ENCODE assay signal across 17 mouse cellular contexts in genomic region chr6:143474396-143474795, GRCm38 (mm10).
"Had no signal": no experiment of that assay in that cellular context is flagged by ENCODE, and none has a peak within 500 bp of the region (broad histone marks: within the 10 kb centered on the region; RNA-seq: fewer than 3 reads in every experiment).

No protein-coding gene starts in this region.

- H3K4me1 ChIP-seq: neural tube, embryonic 12.5 days; neural tube, embryonic 13.5 days; neural tube, embryonic 15.5 days; stomach, embryonic 15.5 days had no signal

- DNase-seq: retina, postnatal 1 day; right cerebral cortex, adult 18-20 months; right cerebral cortex, postnatal 14 days; right cerebral cortex, postnatal 25 days; right cerebral cortex, postnatal 4 days; spleen, adult 18-20 months; thymus, adult 18-20 months; thymus, adult 2 months; thymus, postnatal 14 days; thymus, postnatal 25 days; thymus, postnatal 36 days; thymus, postnatal 4 days had no signal

- H3K4me2 ChIP-seq: neural tube, embryonic 12.5 days; neural tube, embryonic 13.5 days; neural tube, embryonic 15.5 days; stomach, embryonic 15.5 days had no signal

- H3K9ac ChIP-seq: neural tube, embryonic 12.5 days; neural tube, embryonic 13.5 days; neural tube, embryonic 15.5 days; stomach, embryonic 15.5 days had no signal

- H3K36me3 ChIP-seq: neural tube, embryonic 12.5 days; neural tube, embryonic 13.5 days; neural tube, embryonic 15.5 days; stomach, embryonic 15.5 days had no signal

- H3K4me3 ChIP-seq: neural tube, embryonic 12.5 days; neural tube, embryonic 13.5 days; neural tube, embryonic 15.5 days; stomach, embryonic 15.5 days had no signal

- H3K27me3 ChIP-seq: neural tube, embryonic 12.5 days; neural tube, embryonic 13.5 days; neural tube, embryonic 15.5 days; stomach, embryonic 15.5 days had no signal

- H3K9me3 ChIP-seq: neural tube, embryonic 12.5 days; neural tube, embryonic 13.5 days; neural tube, embryonic 15.5 days; stomach, embryonic 15.5 days had no signal

- H3K27ac ChIP-seq: neural tube, embryonic 12.5 days; neural tube, embryonic 13.5 days; neural tube, embryonic 15.5 days; stomach, embryonic 15.5 days; stomach, postnatal 0 days had no signal
